Mouse (Mus musculus) erythroblast, embryonic 14.5 days (primary cell): ENCODE measurements around the gene Bicral. TPM values are rescaled to one million over a fixed set of nuclear protein-coding genes. Genes with fewer than 3 reads are reported as not detected.
"Not testable (repeated sequence)": the region's sequence is repeated elsewhere in the genome, so short reads cannot be mapped to it uniquely, and the experiment has no call there.

ENCODE experiments used
- H3K27me3 ChIP-seq: 2 replicates; pipeline ENCODE4 v1.6.1; 2012; ENCODE audit warnings: inconsistent platforms; ENCODE audit not compliant: control insufficient read depth
- H3K36me3 ChIP-seq: 2 replicates; pipeline ENCODE4 v1.6.1; 2012; ENCODE audit warnings: mild to moderate bottlenecking, inconsistent platforms; ENCODE audit not compliant: control insufficient read depth
- H3K4me1 ChIP-seq: 2 replicates; pipeline ENCODE4 v1.6.1; 2012; ENCODE audit warnings: inconsistent platforms; ENCODE audit not compliant: control insufficient read depth
- H3K4me3 ChIP-seq: replicated peaks from 2 replicates; pipeline ENCODE3; 2012; ENCODE audit warnings: moderate library complexity, mild to moderate bottlenecking, inconsistent platforms
- H3K9me3 ChIP-seq: 2 replicates; pipeline ENCODE4 v1.6.1; 2012; ENCODE audit warnings: low read length, inconsistent platforms, mixed read lengths; ENCODE audit not compliant: control insufficient read depth
- GATA1 ChIP-seq: IDR thresholded peaks from 2 replicates; pipeline ENCODE4 v1.6.1; 2012; ENCODE audit warnings: low read length, inconsistent platforms, mixed read lengths
- TAL1 ChIP-seq: IDR thresholded peaks from 3 replicates; pipeline ENCODE4 v1.6.1; 2012; ENCODE audit warnings: low read length, inconsistent platforms, mixed read lengths
- polyA plus RNA-seq: library from polyadenylated mRNA; stranded (reverse); fragments of >175 nt; gene quantifications from 2 replicates; pipeline ENCODE4 v1.2.3, GENCODE M21; 2012

The Bicral gene
- polyA plus RNA-seq, 1 experiment, result 0.33 TPM

DNA sequence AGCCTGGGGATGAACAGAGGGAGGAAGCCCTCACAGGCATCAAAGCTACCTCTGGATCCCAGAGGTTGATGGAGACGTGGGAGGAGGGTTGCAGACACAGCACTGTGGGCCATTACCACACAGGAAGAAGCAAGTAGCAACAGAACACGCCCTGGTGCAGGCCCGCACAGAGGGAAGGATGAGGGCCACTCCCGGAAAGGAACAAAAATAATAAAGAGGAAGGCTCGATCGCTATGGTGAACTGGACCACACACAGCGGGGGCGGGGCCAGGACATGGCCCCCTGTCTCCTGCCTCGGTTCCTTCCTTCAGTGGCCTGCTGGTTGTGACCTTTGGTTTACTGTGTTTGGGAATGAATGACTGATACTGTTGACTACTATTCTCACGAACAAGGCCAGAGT, 58.6 kb downstream of the Bicral start:
- no peak for TF ChIP-seq TAL1
- TF ChIP-seq GATA1, result no peak
- Histone ChIP-seq H3K36me3 (peaks cover 48% of the 10 kb centered on the region), H3K4me3 (no peak overlapping the region), H3K4me1 (peaks cover 4% of the 10 kb centered on the region), H3K27me3 (no peaks in the 10 kb centered on the region), H3K9me3 (no peaks in the 10 kb centered on the region)

DNA sequence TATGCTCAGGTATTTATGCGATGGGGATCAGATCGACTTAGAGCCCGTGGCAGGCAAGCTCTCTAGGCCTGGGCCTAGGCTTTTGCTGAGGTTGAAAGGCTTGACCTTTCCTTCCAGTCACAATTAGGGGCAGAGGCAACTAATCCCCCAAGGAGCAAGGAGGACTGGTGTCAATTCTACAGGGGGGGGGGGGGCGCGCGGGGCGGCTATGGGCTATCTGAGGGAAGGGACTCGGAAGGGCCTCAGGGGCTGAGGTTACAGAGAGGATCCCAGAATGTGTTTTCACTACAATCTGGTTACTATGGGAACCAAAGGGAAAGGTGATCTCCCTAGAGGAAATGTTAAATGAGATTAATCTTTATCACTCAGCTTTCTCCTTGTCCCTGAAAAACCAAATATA, 60.9 kb downstream of the Bicral start:
- H3K4me3 ChIP-seq, result no peak overlapping the region
- H3K4me1 ChIP-seq, result peaks cover 10% of the 10 kb centered on the region
- no peaks in the 10 kb centered on the region for H3K27me3 ChIP-seq
- TF ChIP-seq GATA1 (no peak), TAL1 (no peak)
- no peaks in the 10 kb centered on the region for H3K9me3 ChIP-seq
- H3K36me3 ChIP-seq, result peaks cover 41% of the 10 kb centered on the region

DNA sequence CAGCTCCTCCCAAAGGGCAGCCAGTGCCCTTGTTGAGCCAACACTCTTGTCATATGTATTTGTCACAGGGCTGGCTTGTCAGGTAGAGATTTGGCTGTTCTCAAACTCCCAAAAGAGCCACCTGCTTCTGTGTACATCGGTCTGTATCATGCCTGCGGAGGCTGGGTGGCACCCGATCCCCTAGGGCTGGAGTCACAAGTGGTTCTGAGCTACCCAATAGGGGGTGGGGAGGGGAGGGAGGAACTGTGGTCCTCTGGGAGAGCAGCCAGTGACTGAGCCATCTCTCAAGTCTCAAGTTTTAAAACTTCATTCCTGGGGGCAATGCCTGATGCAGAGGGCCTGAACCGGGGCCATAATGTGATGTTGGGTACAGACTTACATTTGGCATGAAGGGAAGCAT, 61.5 kb downstream of the Bicral start:
- H3K4me1 ChIP-seq, result peaks cover 8% of the 10 kb centered on the region
- peaks cover 35% of the 10 kb centered on the region for H3K36me3 ChIP-seq
- no peak overlapping the region for H3K4me3 ChIP-seq
- H3K9me3 ChIP-seq, result no peaks in the 10 kb centered on the region
- TF ChIP-seq GATA1, result no peak
- no peak for TF ChIP-seq TAL1
- H3K27me3 ChIP-seq, result no peaks in the 10 kb centered on the region

DNA sequence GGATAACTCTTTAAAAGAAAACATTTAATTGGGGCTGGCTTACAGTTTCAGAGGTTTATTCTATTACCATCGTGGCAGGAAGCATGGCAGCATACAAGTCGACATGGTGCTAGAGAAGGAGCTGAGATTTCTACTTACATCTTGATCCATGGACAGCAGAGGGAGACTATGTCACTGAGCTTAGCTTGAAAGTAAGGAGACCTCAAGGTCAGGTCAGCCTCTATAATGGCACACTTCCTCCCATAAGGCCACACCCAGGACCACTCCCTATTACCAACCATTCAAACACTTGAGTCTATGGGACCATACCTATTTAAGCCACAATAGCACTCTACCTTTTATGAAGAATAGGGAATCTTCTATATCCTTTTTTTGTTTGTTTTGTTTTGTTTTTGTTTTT, 65.3 kb downstream of the Bicral start:
- no peak for TF ChIP-seq GATA1
- TF ChIP-seq TAL1, result no peak
- H3K27me3 ChIP-seq, result peaks cover 2% of the 10 kb centered on the region; the same call in 1 of the 2 replicates
- no peak overlapping the region for H3K4me3 ChIP-seq
- peaks cover 8% of the 10 kb centered on the region for H3K4me1 ChIP-seq
- no peaks in the 10 kb centered on the region for H3K9me3 ChIP-seq
- peaks cover 2% of the 10 kb centered on the region; the same call in 1 of the 2 replicates for H3K36me3 ChIP-seq

DNA sequence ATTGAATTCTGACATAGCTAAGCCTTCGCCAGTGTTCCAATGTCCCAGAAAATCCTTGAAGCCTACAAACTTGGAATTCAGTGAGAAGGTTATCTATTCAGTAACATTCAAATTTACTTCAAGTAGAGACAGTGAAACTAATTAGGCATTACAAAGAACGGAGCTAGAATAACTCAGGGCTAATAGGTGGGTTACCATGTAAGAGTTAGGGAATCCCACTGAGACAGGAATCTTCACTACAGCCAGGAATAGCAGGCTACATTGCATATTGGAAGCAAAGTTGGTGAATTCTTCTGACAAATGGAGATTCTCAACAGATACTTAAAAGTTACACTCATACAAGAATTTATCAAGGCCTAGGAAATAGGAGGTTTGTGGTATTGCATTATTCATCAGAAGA, 70.3 kb downstream of the Bicral start:
- not testable (repeated sequence) for H3K27me3 ChIP-seq, H3K9me3 ChIP-seq, H3K36me3 ChIP-seq, H3K4me3 ChIP-seq
- H3K4me1 ChIP-seq, result peaks cover 21% of the 10 kb centered on the region

DNA sequence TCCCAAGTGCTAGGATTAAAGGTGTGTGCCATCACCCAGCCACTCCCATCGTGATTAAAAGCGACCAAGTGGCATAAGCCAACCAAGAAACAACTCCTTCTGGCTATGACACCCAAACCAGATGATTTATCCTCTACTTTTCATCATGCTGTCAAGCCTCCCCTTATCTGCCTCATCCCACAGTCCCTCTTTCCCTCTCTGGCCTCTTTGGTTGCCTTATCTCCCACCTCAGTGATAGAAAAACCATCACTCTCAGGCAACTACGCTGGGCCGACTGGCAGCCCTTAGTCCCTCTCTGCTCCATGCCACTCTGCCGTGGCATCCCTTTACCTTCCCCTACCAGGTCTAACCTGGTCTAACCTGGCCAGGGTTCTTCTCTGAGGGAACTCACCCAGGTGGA, 71.3 kb downstream of the Bicral start:
- TF ChIP-seq GATA1 (peak; percentile 37; the same call in 1 of the 2 replicates), TAL1 (peak; percentile 37; the same call in 2 of the 3 replicates)
- Histone ChIP-seq H3K36me3 (no peaks in the 10 kb centered on the region), H3K4me1 (peaks cover 21% of the 10 kb centered on the region), H3K27me3 (peaks cover 2% of the 10 kb centered on the region; the same call in 1 of the 2 replicates), H3K9me3 (peaks cover 2% of the 10 kb centered on the region), H3K4me3 (peak overlapping the region; percentile 14)

DNA sequence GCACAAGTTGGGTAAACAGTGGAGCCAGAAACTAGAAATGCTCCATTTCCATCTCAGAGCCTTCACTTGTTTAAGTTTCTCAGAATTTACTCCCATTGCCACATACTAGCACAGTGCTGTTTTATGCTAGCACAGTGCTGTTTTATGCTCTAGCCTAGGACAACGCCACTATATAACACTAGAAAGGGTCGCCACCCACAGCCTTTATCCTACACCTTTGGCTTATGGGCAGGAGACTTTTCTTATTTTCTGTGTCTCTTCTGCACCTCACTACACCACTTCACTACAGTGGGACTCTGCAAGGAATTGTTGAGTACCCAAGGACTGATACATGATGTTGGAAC, 75.1 kb downstream of the Bicral start:
- H3K4me3 ChIP-seq, result peak overlapping the region; percentile 95
- H3K36me3 ChIP-seq, result peaks cover 26% of the 10 kb centered on the region
- no peaks in the 10 kb centered on the region for H3K27me3 ChIP-seq
- H3K4me1 ChIP-seq, result peaks cover 29% of the 10 kb centered on the region
- peaks cover 2% of the 10 kb centered on the region for H3K9me3 ChIP-seq
- no peak for TF ChIP-seq GATA1
- TF ChIP-seq TAL1, result no peak

DNA sequence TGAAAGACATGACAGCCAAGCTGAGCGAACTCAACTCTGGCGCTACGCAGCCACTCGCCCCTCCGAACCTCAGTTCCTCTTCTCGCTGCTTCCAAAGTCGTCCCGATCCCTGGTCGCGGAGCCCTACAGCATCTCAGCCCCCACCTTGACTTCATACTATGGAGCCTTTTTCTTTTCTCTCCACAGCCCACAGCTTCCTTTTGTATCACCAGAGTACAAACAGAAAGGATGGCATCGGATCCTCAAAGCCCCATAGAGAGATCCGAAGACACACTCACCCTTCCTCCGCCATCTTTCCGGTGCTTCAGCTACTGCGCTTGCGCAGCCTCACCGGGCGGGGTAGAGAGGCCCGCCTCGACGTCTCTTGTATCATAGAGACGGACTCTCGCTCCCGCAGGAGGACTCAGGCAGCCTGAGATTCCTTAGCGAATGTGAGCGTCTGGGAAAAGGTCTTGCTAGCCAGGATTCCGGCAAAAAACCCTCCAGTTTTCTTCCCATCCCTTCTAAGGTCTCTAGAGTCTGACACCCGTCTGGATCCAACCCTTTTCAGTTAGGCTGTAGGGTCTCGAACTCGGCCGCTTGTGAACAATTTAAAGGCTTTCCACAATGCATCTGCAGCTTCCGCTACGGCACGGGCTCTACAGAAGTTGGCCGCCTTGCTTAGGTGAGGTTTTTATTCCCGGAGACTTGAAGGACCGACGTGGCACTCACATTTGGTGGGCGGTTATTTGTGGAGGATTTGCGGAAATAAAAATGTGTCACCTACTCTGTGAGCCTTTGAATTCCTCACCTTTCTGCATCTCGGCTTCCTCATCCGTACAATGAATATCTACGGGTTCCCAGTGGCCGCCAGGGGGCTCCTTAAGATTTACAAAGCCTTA, 75.7 kb downstream of the Bicral start, which contains the start of gene Rpl7l1:
Gene Rpl7l1 (minus strand): TSS at position 332 of the 881 bp plus-strand sequence.
- Histone ChIP-seq H3K36me3 (peaks cover 32% of the 10 kb centered on the region), H3K27me3 (no peaks in the 10 kb centered on the region), H3K4me1 (peaks cover 28% of the 10 kb centered on the region), H3K9me3 (peaks cover 2% of the 10 kb centered on the region), H3K4me3 (peak within 1 kb of the TSS; percentile 95)
- no peak for TF ChIP-seq GATA1
- TF ChIP-seq TAL1, result no peak

DNA sequence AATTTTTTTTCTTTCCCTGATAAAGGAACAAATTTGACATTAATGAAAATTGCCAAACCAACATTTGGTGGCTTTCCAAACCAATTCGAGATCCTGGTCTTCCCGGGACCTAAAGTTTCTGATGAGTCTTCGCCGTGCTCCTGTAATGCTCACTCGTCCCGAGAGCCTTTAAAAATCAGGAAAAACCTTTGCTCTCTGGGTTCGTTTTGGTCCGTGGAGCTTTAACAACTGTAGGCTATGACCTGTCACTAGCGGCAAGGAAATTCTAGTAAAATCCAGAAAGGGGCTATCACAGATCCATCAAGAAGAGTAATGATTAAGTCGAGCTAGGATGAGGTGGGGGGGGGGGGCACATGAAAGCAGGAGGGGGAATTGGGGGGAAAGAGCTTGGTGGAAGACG, 76.4 kb downstream of the Bicral start:
- peaks cover 38% of the 10 kb centered on the region for H3K36me3 ChIP-seq
- TF ChIP-seq GATA1 (no peak), TAL1 (no peak)
- no peaks in the 10 kb centered on the region for H3K27me3 ChIP-seq
- peaks cover 2% of the 10 kb centered on the region for H3K9me3 ChIP-seq
- H3K4me1 ChIP-seq, result peaks cover 21% of the 10 kb centered on the region
- peak overlapping the region; percentile 95 for H3K4me3 ChIP-seq
